Mouse (Mus musculus): ENCODE results near the gene Rps6ka2. TPM values are rescaled to one million over a fixed set of nuclear protein-coding genes. Genes with fewer than 3 reads are reported as not detected.

Gene Rps6ka2
- polyA plus RNA-seq, 1 experiment from 2014 or later = 22.5 TPM

- H3K27me3 ChIP-seq = no peaks in the 10 kb centered on the region
- H3K36me3 ChIP-seq = no peaks in the 10 kb centered on the region
- no peak for ATAC-seq (ENCODE audit: low FRiP score, low read depth)
- 85% methylated on average over 4 of the region's 4 CpGs for WGBS
- H3K9me3 ChIP-seq = no peaks in the 10 kb centered on the region
- H3K4me3 ChIP-seq = no peak overlapping the region
- no peak overlapping the region for H3K9ac ChIP-seq
- peaks cover 24% of the 10 kb centered on the region for H3K4me1 ChIP-seq (replicated peaks)
- H3K4me2 ChIP-seq = no peak overlapping the region
- peak overlapping the region; percentile 50; the same call in 1 of the 2 replicates for H3K27ac ChIP-seq (replicated peaks)
Observed at GRCm38 (mm10) chr17:7265291-7265690, 95.4 kb downstream of the Rps6ka2 start.

- Histone ChIP-seq H3K4me3 (no peak overlapping the region), H3K9me3 (no peaks in the 10 kb centered on the region), H3K27ac (replicated peaks) (peak overlapping the region; percentile 50; the same call in 1 of the 2 replicates), H3K36me3 (no peaks in the 10 kb centered on the region), H3K4me1 (replicated peaks) (peaks cover 24% of the 10 kb centered on the region), H3K9ac (no peak overlapping the region), H3K27me3 (no peaks in the 10 kb centered on the region), H3K4me2 (no peak overlapping the region)
- 42% methylated on average over 12 of the region's 12 CpGs for WGBS
- ATAC-seq (ENCODE audit: low FRiP score, low read depth) = no peak
Observed at GRCm38 (mm10) chr17:7265705-7266368, 95.9 kb downstream of the Rps6ka2 start.

- no peak overlapping the region for H3K9ac ChIP-seq
- H3K9me3 ChIP-seq = no peaks in the 10 kb centered on the region
- WGBS = 87% methylated on average over 2 of the region's 2 CpGs
- ATAC-seq (ENCODE audit: low FRiP score, low read depth) = no peak
- no peaks in the 10 kb centered on the region for H3K27me3 ChIP-seq
- peaks cover 27% of the 10 kb centered on the region for H3K4me1 ChIP-seq (replicated peaks)
- H3K36me3 ChIP-seq = no peaks in the 10 kb centered on the region
- H3K4me3 ChIP-seq = no peak overlapping the region
- H3K27ac ChIP-seq (replicated peaks) = no peak overlapping the region
- H3K4me2 ChIP-seq = no peak overlapping the region
Observed at GRCm38 (mm10) chr17:7267843-7268242, 97.9 kb downstream of the Rps6ka2 start.

GRCm38 (mm10) chr17:7269151-7269806, 99.4 kb downstream of the Rps6ka2 start:
- Histone ChIP-seq H3K9ac (no peak overlapping the region), H3K4me1 (replicated peaks) (peaks cover 32% of the 10 kb centered on the region), H3K36me3 (no peaks in the 10 kb centered on the region), H3K4me2 (no peak overlapping the region), H3K27ac (replicated peaks) (0 out of 2 replicates have a peak overlapping the region, but pooled peaks have one; percentile 5), H3K9me3 (no peaks in the 10 kb centered on the region), H3K4me3 (no peak overlapping the region), H3K27me3 (no peaks in the 10 kb centered on the region)
- WGBS = 55% methylated on average over 12 of the region's 12 CpGs
- no peak for ATAC-seq (ENCODE audit: low FRiP score, low read depth)

GRCm38 (mm10) chr17:7270506-7270905, 100.6 kb downstream of the Rps6ka2 start:
- Histone ChIP-seq H3K9ac (no peak overlapping the region), H3K4me1 (replicated peaks) (peaks cover 29% of the 10 kb centered on the region), H3K27me3 (no peaks in the 10 kb centered on the region), H3K4me2 (no peak overlapping the region), H3K27ac (replicated peaks) (no peak overlapping the region), H3K9me3 (no peaks in the 10 kb centered on the region), H3K4me3 (no peak overlapping the region), H3K36me3 (no peaks in the 10 kb centered on the region)
- WGBS = 90% methylated on average over 8 of the region's 8 CpGs
- ATAC-seq (ENCODE audit: low FRiP score, low read depth) = no peak

- WGBS = 70% methylated on average over 10 of the region's 10 CpGs
Observed at GRCm38 (mm10) chr17:7271522-7272134, 101.7 kb downstream of the Rps6ka2 start.

GRCm38 (mm10) chr17:7273054-7273453, 103.1 kb downstream of the Rps6ka2 start:
- WGBS = 50% methylated on average over 9 of the region's 9 CpGs
- Histone ChIP-seq H3K27me3 (no peaks in the 10 kb centered on the region), H3K9me3 (no peaks in the 10 kb centered on the region), H3K27ac (replicated peaks) (peak overlapping the region; percentile 48; the same call in 1 of the 2 replicates), H3K36me3 (no peaks in the 10 kb centered on the region), H3K9ac (no peak overlapping the region), H3K4me3 (no peak overlapping the region), H3K4me2 (no peak overlapping the region), H3K4me1 (replicated peaks) (peaks cover 21% of the 10 kb centered on the region)
- ATAC-seq (ENCODE audit: low FRiP score, low read depth) = no peak

More at GRCm38 (mm10) chr17:7271522-7272134, 101.7 kb downstream of the Rps6ka2 start:
- no peak overlapping the region for H3K4me3 ChIP-seq
- peaks cover 21% of the 10 kb centered on the region for H3K4me1 ChIP-seq (replicated peaks)
- no peaks in the 10 kb centered on the region for H3K36me3 ChIP-seq
- H3K4me2 ChIP-seq = no peak overlapping the region
- no peak for ATAC-seq (ENCODE audit: low FRiP score, low read depth)
- H3K27me3 ChIP-seq = no peaks in the 10 kb centered on the region
- no peak overlapping the region for H3K27ac ChIP-seq (replicated peaks)
- H3K9me3 ChIP-seq = no peaks in the 10 kb centered on the region
- no peak overlapping the region for H3K9ac ChIP-seq

- Histone ChIP-seq H3K36me3 (no peaks in the 10 kb centered on the region), H3K4me3 (no peak overlapping the region), H3K4me1 (replicated peaks) (peaks cover 20% of the 10 kb centered on the region), H3K27me3 (no peaks in the 10 kb centered on the region), H3K9me3 (no peaks in the 10 kb centered on the region), H3K9ac (no peak overlapping the region), H3K27ac (replicated peaks) (0 out of 2 replicates have a peak overlapping the region, but pooled peaks have one; percentile 48), H3K4me2 (no peak overlapping the region)
- ATAC-seq (ENCODE audit: low FRiP score, low read depth) = no peak
- WGBS = 87% methylated on average over 10 of the region's 10 CpGs
Observed at GRCm38 (mm10) chr17:7273785-7274184, 103.9 kb downstream of the Rps6ka2 start.

- peaks cover 12% of the 10 kb centered on the region for H3K36me3 ChIP-seq
- no peak overlapping the region for H3K4me2 ChIP-seq
Observed at GRCm38 (mm10) chr17:7278702-7279242, 108.9 kb downstream of the Rps6ka2 start.

GRCm38 (mm10) chr17:7279251-7279650, 109.3 kb downstream of the Rps6ka2 start:
- ATAC-seq (ENCODE audit: low FRiP score, low read depth) = no peak
- Histone ChIP-seq H3K9me3 (no peaks in the 10 kb centered on the region), H3K4me1 (replicated peaks) (0 out of 2 replicates have a peak, but pooled peaks cover 4% of the 10 kb centered on the region), H3K27me3 (no peaks in the 10 kb centered on the region), H3K4me3 (no peak overlapping the region), H3K4me2 (no peak overlapping the region), H3K9ac (no peak overlapping the region), H3K36me3 (peaks cover 12% of the 10 kb centered on the region), H3K27ac (replicated peaks) (no peak overlapping the region)
- 90% methylated on average over 9 of the region's 9 CpGs for WGBS

More at GRCm38 (mm10) chr17:7278702-7279242, 108.9 kb downstream of the Rps6ka2 start:
- no peak for ATAC-seq (ENCODE audit: low FRiP score, low read depth)
- Histone ChIP-seq H3K9me3 (no peaks in the 10 kb centered on the region), H3K27me3 (no peaks in the 10 kb centered on the region), H3K27ac (replicated peaks) (no peak overlapping the region), H3K4me3 (no peak overlapping the region), H3K9ac (no peak overlapping the region), H3K4me1 (replicated peaks) (0 out of 2 replicates have a peak, but pooled peaks cover 2% of the 10 kb centered on the region)
- 77% methylated on average over 15 of the region's 15 CpGs for WGBS

GRCm38 (mm10) chr17:7284297-7284910, 114.5 kb downstream of the Rps6ka2 start:
- Histone ChIP-seq H3K9ac (no peak overlapping the region), H3K36me3 (peaks cover 12% of the 10 kb centered on the region), H3K27ac (replicated peaks) (peak overlapping the region; percentile 51; the same call in 1 of the 2 replicates), H3K27me3 (no peaks in the 10 kb centered on the region), H3K4me1 (replicated peaks) (peaks cover 26% of the 10 kb centered on the region), H3K4me2 (no peak overlapping the region), H3K9me3 (no peaks in the 10 kb centered on the region), H3K4me3 (no peak overlapping the region)
- ATAC-seq (ENCODE audit: low FRiP score, low read depth) = no peak
- 72% methylated on average over 8 of the region's 8 CpGs for WGBS

Measured in hindbrain, embryonic 15.5 days (tissue).